Mouse (Mus musculus): ENCODE measurements at regions not wholly inside any gene's neighbourhood (a gene's known extent, or its start where the extent isn't known, plus 50 kb on each side); places are given as distances from the start of the nearest gene placed in this dataset.
"Not testable (repeated sequence)": the region's sequence is repeated elsewhere in the genome, so short reads cannot be mapped to it uniquely, and the experiment has no call there.

- no peak for DNase-seq (ENCODE audit: low spot score in 2 of 2)
Observed at GRCm38 (mm10) chrX:93888480-93888879, 56.5 kb upstream of the Pdk3 start.

DNA sequence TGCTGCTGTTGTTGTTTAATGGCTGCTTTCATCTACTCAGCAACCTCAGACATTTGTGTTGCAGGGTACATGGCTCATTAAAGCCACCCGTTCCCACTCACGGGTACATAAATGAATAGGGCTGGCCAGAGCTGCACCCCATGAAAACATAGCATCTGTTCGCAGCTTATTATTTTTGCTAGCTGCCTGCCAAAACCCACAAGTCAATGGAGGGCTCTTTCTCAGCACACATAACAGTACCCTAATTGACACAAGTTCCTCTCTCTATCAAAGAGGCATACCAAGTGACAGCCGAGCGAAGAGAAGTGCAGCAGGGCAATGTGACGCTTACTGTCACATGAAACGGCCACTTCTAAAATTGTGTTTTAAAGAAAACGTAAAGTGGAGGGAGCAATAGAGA is 57.0 kb upstream of the Pdk3 start:
- no peak for DNase-seq (ENCODE audit: low spot score in 2 of 2)

DNA sequence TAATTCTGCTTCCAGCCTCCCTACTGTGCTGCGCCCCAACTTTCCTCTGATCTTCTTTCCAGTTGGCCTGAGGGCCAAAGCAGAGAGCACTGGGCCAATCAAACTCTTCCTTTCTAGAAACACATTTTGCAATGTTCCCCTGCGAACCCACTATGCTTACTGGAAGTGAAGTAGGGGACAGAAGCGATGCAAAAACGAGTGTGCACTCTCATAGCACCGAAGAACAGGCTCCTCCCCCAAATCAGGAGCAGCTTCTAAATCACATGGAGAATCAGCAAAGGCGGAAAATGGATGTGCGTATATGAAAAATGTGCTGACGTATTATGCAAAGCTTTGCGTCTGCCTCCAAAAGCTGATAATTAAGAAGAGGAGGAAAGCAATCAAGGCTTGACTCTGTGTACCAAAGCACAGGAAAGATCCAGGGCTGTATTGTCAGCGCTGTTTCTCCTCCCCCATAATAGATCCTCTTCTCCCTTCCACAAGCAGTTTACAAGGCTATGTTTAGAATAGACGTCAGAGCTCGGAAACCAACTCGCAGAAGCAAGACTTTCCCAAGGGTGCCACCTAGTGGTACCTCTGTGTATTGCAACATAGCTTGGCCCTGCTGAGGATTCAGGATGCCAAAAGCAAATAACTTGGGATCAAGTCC is 57.5 kb upstream of the Pdk3 start:
- DNase-seq (ENCODE audit: low spot score in 2 of 2): peak; percentile 58 to 60

DNA sequence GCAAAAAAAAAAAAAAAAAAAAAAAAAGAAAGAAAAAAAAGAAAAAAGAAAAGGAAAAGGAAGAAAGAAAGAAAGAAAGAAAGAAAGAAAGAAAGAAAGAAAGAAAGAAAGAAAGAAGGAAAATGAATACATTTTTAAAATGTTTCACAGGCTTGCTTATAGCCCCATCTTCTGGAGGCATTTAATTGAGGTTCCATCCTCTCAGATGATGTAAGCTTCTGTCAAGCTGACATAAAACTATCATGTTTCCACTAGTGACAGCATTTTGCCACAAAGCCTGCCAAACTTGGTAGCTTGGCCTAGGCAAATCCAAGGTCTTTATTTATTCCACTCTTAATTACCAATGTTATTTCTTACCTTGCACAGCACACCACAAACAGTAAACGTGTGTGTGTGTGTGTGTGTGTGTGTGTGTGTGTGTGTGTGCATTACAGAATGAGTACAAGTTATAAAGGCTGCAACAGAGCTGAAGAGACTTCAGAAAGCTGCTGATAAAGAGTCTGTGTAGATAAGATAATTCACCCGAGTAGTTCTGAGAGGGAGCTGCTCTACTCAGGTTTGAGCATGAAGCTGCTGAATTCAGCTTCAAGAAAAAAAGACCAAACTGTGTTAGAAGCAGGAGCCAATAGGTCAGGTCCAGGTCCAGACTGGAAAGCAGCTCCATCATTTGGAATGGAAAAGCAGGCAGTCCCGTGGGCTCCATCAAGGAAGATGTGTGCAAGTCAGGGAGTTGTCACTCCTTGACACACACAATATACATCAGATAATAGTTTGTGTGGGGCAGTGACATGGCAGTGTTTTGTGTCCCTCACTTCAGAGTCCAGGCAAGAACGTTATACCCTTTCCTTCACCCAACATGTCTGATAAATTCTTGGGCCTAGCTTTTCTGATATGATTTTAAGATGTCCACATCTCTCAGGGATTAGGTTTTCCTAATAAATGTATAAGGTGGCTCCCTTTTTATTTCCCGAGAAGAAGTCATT is 65.1 kb upstream of the Pdk3 start:
- no peak for DNase-seq (ENCODE audit: low spot score in 2 of 2)

- DNase-seq (ENCODE audit: low spot score in 2 of 2): no peak
Observed at GRCm38 (mm10) chrX:93903209-93903608, 65.2 kb upstream of the AU015836 start.

DNA sequence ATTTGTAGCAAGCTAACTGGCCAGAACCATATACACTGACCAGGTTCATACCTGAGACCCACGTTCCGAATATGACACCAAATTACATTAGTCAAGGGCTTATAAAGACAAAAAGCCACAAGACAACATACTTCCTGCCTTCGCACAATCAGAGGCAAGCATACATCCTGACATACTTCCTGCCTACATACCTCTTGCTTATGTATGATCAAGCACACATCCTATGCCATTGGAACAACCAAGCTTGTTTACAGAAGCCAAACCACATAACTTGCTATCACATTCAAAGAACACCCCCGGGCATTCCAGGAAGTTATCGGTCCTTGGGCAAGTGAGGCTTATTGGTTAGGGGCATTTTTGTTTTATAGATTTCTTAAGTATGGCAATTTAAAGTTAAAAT is 62.9 kb upstream of the AU015836 start:
- DNase-seq (ENCODE audit: low spot score in 2 of 2): no peak

DNA sequence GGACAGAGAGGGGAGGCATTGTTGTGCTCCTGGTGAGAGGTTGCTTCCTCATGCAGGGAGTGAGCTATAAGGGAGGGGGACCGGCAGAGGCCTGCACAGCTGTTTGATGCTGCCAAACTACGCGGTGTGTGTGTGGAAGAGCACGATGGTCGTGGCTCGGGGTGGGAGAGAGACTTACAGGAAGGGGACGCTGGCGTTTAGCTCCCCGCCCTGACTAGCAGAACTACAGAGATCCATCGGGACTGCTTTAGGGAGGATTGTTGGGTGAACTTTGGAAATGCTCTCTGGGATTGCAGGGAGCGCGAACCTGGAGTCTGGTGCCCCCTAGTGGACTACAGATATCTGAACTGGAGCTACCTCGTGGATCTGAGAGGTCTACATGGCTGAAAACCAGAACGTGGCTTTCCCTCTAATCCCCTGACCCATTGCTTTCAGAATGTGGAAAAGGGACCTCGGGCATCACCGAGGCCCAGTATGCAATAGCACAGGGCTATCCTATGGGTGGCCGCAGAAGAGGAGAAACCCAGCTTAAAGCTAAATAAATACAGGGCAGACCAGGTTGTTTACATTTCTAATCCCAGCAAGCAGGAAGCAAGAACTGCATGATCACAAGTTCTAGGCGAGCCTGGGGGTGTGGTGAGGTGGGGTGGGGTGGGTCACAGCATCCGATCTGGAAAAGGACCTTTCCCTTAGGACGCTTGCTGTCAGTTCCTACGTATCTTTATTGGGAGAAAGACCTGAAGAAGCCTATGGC is 57.2 kb upstream of the AU015836 start:
- peak in 1 of 2 experiments; percentile 50 for DNase-seq (ENCODE audit: low spot score in 2 of 2)

GRCm38 (mm10) chrX:93915548-93915947 is 52.9 kb upstream of the AU015836 start:
- no peak for DNase-seq (ENCODE audit: low spot score in 2 of 2)

- DNase-seq (ENCODE audit: low spot score in 2 of 2): not testable (repeated sequence)
Observed at GRCm38 (mm10) chrX:93917367-93917766, 51.1 kb upstream of the AU015836 start.
